Mouse (Mus musculus) midbrain, embryonic 15.5 days (tissue): Measurements from ENCODE around the gene E130308A19Rik. TPM values are rescaled to one million over a fixed set of nuclear protein-coding genes. Genes with fewer than 3 reads are reported as not detected.

Source experiments
- ATAC-seq: fragments of 200-750 bp; cut with Nextera tagmentation; replicated peaks from 2 replicates; pipeline ENCODE4 v1.8.0; 2017; ENCODE audit warnings: moderate TSS enrichment
- H3K27ac ChIP-seq: fragments of 300-500 bp; sonication (generic); 2 replicates; pipeline ENCODE4 v1.5.1; 2015; ENCODE audit warnings: mild to moderate bottlenecking, inconsistent platforms
- H3K27me3 ChIP-seq: fragments of 300-500 bp; sonication (generic); replicated peaks from 2 replicates; pipeline ENCODE4 v1.6.1; 2015; ENCODE audit warnings: inconsistent platforms
- H3K36me3 ChIP-seq: fragments of 300-500 bp; sonication (generic); replicated peaks from 2 replicates; pipeline ENCODE4 v1.6.1; 2015; ENCODE audit warnings: inconsistent platforms
- H3K4me1 ChIP-seq: fragments of 300-500 bp; sonication (generic); 2 replicates; pipeline ENCODE4 v1.6.1; 2015; ENCODE audit warnings: inconsistent platforms
- H3K4me2 ChIP-seq: fragments of 300-500 bp; sonication (generic); 2 replicates; pipeline ENCODE4 v1.6.1; 2015; ENCODE audit warnings: inconsistent platforms, mild to moderate bottlenecking, moderate library complexity
- H3K4me3 ChIP-seq: fragments of 300-500 bp; sonication (generic); 2 replicates; pipeline ENCODE4 v1.5.1; 2015; ENCODE audit warnings: mild to moderate bottlenecking, inconsistent platforms
- H3K9ac ChIP-seq: fragments of 300-500 bp; sonication (generic); 2 replicates; pipeline ENCODE4 v1.6.1; 2015; ENCODE audit warnings: mild to moderate bottlenecking, inconsistent platforms
- H3K9me3 ChIP-seq: fragments of 300-500 bp; sonication (generic); 2 replicates; pipeline ENCODE4 v1.6.1; 2016; ENCODE audit warnings: inconsistent platforms
- WGBS: fragments of 180-500 bp; shearing (Covaris S2); methylation state at CpG from one replicate; pipeline ENCODE4 v1.1.7; 2015; ENCODE audit warnings: mixed read lengths; 5-methylcytosine and 5-hydroxymethylcytosine counted together
- polyA plus RNA-seq: library from polyadenylated mRNA; unstranded; fragments of >200 nt; fragmentation: Nextera tagmentation; extraction: Ambion mirVana; gene quantifications from 2 replicates; pipeline ENCODE4 v1.2.1, GENCODE M21; 2015

The E130308A19Rik gene
- polyA plus RNA-seq, 1 experiment from 2014 or later, result 60.1 TPM

DNA sequence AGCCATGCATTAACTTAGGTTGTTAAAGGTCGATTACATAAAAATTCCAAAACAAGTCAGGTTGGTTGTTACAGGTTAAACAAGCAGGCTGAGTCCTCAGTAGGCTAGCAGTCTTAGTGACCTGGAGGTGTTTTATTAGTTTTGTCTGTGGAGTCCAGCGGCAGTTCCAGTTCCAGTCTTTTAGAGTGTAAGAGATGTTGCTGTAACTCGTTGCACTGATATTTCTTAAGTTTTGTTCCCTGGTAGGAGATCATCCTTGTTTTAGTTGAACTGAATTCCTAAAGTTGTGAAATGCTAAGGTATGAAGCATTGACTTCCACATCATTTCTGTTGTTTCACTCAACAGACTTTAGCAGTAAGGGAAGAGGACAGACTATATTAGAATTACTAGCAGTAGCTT, 70.8 kb downstream of the E130308A19Rik start:
- Histone ChIP-seq H3K36me3 (no peaks in the 10 kb centered on the region), H3K27ac (no peak overlapping the region), H3K4me3 (no peak overlapping the region), H3K9me3 (no peaks in the 10 kb centered on the region), H3K4me2 (no peak overlapping the region), H3K27me3 (no peaks in the 10 kb centered on the region), H3K4me1 (no peaks in the 10 kb centered on the region), H3K9ac (no peak overlapping the region)
- ATAC-seq, result no peak
- WGBS, result 94% methylated on average over 3 of the region's 3 CpGs

DNA sequence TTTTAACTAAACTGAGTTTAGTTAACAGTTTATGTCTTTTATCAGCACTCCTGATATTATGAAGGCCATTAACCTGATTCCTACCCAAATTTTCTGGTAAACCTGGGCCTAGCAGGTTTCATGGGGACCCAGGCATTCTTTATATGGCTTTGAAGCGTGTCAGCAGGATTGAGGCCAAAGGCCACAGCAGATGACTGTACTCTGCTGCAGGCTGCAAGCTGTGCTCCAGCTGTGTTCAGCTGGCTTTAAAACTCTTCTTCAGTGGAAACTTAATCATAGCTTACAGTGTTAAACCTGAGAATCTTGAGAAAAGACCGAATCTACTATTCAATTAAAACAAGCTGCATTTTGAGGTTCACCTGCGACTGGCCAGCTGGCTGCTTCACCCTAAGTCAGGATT, 71.9 kb downstream of the E130308A19Rik start:
- Histone ChIP-seq H3K27me3 (no peaks in the 10 kb centered on the region), H3K27ac (no peak overlapping the region), H3K4me1 (no peaks in the 10 kb centered on the region), H3K9me3 (no peaks in the 10 kb centered on the region), H3K36me3 (no peaks in the 10 kb centered on the region), H3K4me3 (no peak overlapping the region), H3K4me2 (no peak overlapping the region), H3K9ac (no peak overlapping the region)
- 63% methylated on average over 3 of the region's 3 CpGs for WGBS
- no peak for ATAC-seq

DNA sequence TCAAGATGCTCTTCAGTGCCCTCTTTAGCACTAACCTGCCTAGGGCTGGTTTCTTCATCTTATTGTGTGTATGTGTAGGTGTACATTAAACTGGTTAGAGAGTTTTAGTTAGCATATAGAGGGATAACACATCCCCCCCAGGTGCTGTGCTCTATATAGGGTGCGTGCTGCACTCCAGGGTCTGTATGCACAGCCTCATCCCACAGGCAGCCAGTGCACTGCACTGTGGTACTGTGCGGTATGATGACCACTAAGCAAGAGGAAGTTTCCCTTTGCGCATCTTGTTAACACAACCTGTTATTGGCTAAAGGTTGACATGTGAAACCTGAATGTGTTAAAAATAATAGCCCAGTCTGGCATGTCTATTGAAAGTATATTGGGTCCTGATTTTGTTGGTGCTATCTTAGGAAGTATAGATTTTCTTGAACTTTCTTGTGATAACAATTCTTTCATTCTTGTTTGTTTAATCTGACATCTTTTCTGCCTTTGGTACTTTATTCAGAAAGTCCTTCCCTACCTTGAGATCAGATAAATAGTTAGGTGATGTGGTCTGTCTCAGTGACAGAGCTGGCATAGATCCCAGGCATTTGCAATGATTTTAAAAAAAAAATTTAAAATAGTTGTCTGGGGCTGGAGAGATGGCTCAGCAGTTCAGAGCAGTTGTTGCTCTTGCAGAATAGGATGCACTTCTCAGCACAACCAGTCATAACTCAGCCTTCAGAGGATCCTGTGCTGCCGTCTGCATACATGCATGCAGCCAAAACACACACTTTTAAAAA, 73.2 kb downstream of the E130308A19Rik start:
- 0 out of 2 replicates have a peak, but pooled peaks have one; percentile 52 for ATAC-seq
- Histone ChIP-seq H3K4me2 (no peak overlapping the region), H3K9me3 (no peaks in the 10 kb centered on the region), H3K36me3 (no peaks in the 10 kb centered on the region), H3K4me3 (no peak overlapping the region), H3K27me3 (no peaks in the 10 kb centered on the region), H3K9ac (no peak overlapping the region), H3K27ac (no peak overlapping the region), H3K4me1 (no peaks in the 10 kb centered on the region)
- 90% methylated on average over 4 of the region's 4 CpGs for WGBS

DNA sequence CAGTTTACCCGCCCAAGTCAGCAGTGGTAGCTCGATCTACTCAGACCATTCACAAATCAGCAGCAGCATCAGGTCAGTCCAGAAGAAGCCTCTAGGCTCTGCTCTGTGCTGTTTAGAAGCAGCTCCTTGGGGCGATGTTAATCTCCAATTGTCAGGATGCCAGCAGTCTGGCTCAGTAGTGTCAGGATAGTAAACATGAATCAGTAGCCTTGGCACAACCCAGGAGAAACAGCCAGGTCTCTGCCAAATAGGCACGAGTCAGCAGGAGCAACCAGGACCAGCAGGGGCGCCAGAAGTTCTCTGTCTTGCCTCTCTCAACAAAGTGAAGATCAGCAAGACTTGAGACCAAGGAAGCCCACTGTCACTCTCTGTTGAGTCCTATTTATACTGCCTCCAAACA, 83.3 kb downstream of the E130308A19Rik start:
- 87% methylated on average over 5 of the region's 5 CpGs for whole genome bisulfite sequencing
- Histone ChIP-seq H3K4me1 (peaks cover 10% of the 10 kb centered on the region), H3K4me2 (no peak overlapping the region), H3K9ac (no peak overlapping the region), H3K4me3 (no peak overlapping the region), H3K9me3 (no peaks in the 10 kb centered on the region), H3K27me3 (no peaks in the 10 kb centered on the region), H3K36me3 (no peaks in the 10 kb centered on the region), H3K27ac (no peak overlapping the region)
- no peak for ATAC-seq

DNA sequence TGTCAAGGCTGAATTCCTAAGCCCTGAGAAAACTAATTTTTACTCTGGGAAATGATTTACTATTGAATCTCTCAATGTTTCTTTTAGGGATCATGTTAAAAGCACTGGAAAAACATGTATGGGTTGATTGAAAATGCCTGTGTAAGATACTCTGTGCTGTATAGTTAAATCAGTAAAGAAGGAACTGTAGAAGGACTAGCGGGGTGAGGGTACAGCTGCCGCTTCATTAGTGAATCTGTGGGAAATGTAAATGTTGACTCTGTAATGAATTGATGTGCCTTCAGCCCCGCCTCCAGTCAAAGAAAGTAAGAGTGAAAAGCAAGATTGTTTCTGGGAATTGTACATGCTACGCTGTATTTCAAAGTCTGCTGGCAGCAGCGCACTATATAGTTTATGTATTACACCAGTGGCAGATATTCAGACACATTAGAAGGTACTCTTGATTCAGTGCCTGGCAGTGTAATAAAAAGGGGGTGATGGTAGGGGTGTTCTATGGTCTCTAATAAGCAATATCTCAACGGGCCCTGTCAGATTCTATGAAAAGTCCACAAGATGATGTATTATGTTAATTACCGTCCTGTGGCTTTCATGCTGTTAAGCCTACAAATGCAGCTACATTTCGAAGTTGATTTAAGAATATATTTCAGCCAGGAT, 84.9 kb downstream of the E130308A19Rik start:
- H3K4me3 ChIP-seq, result no peak overlapping the region
- H3K27ac ChIP-seq, result no peak overlapping the region
- WGBS, result 46% methylated on average over 8 of the region's 8 CpGs
- no peaks in the 10 kb centered on the region for H3K27me3 ChIP-seq
- peak; percentile 38; the same call in 1 of the 2 replicates for ATAC-seq
- no peaks in the 10 kb centered on the region for H3K36me3 ChIP-seq
- no peaks in the 10 kb centered on the region for H3K9me3 ChIP-seq
- no peak overlapping the region for H3K4me2 ChIP-seq
- H3K9ac ChIP-seq, result no peak overlapping the region
- peaks cover 22% of the 10 kb centered on the region for H3K4me1 ChIP-seq

DNA sequence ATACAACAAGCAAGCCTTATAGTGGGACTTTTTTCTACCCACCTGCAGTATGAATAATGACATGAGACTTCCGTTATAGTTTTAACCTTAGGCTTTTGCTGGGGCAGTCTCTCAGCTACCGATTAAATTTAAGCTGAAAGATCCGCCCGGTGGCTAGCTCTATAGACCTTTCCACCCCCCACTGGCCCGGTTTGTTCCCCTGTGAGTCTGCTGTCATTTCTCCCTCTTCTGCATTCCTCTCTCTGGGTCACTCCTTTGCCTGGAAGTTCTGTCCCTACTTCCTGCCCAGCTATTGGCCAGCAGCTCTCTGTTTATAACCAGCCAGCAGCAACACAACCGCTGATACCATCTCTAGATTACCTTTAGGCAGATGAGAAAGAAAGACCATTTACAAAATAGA, 86.4 kb downstream of the E130308A19Rik start:
- Histone ChIP-seq H3K27ac (no peak overlapping the region), H3K36me3 (no peaks in the 10 kb centered on the region), H3K4me1 (peaks cover 28% of the 10 kb centered on the region), H3K9me3 (no peaks in the 10 kb centered on the region), H3K27me3 (no peaks in the 10 kb centered on the region), H3K4me2 (no peak overlapping the region), H3K9ac (no peak overlapping the region), H3K4me3 (no peak overlapping the region)
- 48% methylated on average over 6 of the region's 6 CpGs for whole genome bisulfite sequencing
- ATAC-seq, result no peak

DNA sequence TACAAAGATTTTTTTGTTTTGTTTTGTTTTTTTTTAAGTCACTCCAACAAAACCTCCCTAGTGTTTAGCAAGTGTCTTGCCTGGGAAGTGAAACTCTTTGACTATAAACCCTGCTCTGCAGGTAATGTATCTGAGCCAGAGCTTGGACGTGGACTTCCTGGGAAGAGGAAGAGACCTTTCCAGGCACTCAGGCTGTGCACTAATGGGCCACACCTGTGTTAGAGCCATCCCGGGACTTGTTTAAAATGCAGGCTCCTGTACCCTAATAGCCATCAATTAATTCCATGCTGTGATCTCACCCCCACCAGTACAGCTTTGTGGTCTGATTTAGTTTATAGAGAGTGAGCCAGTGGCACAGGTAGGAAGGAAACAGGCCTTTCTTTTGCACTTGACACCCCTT, 86.9 kb downstream of the E130308A19Rik start:
- no peaks in the 10 kb centered on the region for H3K36me3 ChIP-seq
- no peak overlapping the region for H3K27ac ChIP-seq
- no peak for ATAC-seq
- H3K9me3 ChIP-seq, result no peaks in the 10 kb centered on the region
- WGBS, result 61% methylated on average over 2 of the region's 2 CpGs
- H3K4me1 ChIP-seq, result peaks cover 28% of the 10 kb centered on the region
- H3K27me3 ChIP-seq, result no peaks in the 10 kb centered on the region
- no peak overlapping the region for H3K4me2 ChIP-seq
- H3K9ac ChIP-seq, result no peak overlapping the region
- no peak overlapping the region for H3K4me3 ChIP-seq

DNA sequence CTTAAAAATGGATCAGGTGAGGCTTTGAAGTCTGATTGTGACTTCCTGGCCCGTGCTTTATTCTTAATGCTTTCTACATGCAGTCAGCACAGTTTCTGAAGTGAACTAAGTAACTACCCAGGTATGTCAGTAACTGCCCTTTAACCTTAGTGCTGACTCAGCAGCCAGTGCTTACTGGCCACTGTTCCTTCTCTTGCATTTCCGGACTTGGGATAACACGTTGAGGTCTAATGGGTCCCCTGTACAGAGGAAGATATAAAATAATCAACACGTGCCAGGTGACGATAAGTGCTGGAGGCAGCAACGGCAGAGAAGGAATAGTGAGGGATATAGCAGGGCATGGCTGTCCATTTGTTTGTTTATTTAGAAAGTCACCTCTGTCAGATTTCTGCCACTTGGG, 88.5 kb downstream of the E130308A19Rik start:
- no peaks in the 10 kb centered on the region for H3K27me3 ChIP-seq
- no peak overlapping the region for H3K4me2 ChIP-seq
- no peak overlapping the region for H3K9ac ChIP-seq
- ATAC-seq, result no peak
- H3K4me3 ChIP-seq, result no peak overlapping the region
- H3K4me1 ChIP-seq, result peaks cover 32% of the 10 kb centered on the region
- H3K36me3 ChIP-seq, result no peaks in the 10 kb centered on the region
- H3K9me3 ChIP-seq, result no peaks in the 10 kb centered on the region
- no peak overlapping the region for H3K27ac ChIP-seq
- 79% methylated on average over 6 of the region's 6 CpGs for WGBS

DNA sequence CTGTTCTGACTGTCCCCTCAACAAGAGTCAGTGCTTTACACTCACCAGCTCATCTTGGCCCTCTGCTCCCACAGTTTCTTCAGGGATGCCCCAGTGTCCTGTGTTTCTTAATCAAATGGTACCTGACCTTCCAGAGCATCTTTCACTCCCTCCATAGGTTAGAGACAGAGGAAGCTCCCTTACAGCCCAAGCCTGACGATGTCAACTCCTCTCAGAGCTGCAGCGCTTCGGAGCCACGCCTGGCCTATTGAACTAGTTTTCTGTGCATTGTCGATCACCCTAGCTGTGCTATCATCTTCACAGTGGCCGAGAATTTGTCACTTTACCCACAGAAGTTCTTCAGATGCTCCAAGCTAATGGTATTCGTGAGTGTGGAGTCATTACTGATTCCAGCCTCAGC, 88.9 kb downstream of the E130308A19Rik start:
- ATAC-seq, result no peak
- no peak overlapping the region for H3K27ac ChIP-seq

DNA sequence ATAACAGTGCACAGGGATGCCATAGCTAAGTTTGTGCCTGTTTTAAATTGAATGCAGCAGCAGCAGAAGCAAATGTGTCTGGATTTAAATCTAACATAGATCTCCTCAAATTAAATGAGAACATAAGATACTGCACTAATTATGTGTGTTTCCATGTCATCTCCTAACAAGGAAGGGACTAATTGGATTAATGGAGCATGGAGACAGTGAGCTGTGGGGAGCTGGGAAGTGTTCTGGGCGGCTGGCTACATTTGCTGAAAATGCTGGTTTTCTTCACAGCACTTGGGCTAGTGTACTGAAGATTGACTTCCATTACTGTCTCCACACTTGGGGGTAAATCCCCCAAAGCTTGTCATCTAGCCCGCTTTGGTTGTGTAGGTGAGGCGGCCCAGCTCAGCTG, 89.5 kb downstream of the E130308A19Rik start:
- no peaks in the 10 kb centered on the region for H3K9me3 ChIP-seq
- no peak overlapping the region for H3K9ac ChIP-seq
- H3K4me1 ChIP-seq, result peaks cover 37% of the 10 kb centered on the region
- no peaks in the 10 kb centered on the region for H3K27me3 ChIP-seq
- no peak overlapping the region for H3K4me2 ChIP-seq
- no peaks in the 10 kb centered on the region for H3K36me3 ChIP-seq
- H3K27ac ChIP-seq, result no peak overlapping the region
- ATAC-seq, result no peak
- H3K4me3 ChIP-seq, result no peak overlapping the region
- 62% methylated on average over 3 of the region's 3 CpGs for WGBS

More for the DNA sequence above, 88.9 kb downstream of the E130308A19Rik start:
- no peaks in the 10 kb centered on the region for H3K9me3 ChIP-seq
- peaks cover 37% of the 10 kb centered on the region for H3K4me1 ChIP-seq
- WGBS, result 54% methylated on average over 7 of the region's 7 CpGs
- no peak overlapping the region for H3K4me2 ChIP-seq
- no peaks in the 10 kb centered on the region for H3K36me3 ChIP-seq
- no peak overlapping the region for H3K4me3 ChIP-seq
- no peaks in the 10 kb centered on the region for H3K27me3 ChIP-seq
- H3K9ac ChIP-seq, result no peak overlapping the region

DNA sequence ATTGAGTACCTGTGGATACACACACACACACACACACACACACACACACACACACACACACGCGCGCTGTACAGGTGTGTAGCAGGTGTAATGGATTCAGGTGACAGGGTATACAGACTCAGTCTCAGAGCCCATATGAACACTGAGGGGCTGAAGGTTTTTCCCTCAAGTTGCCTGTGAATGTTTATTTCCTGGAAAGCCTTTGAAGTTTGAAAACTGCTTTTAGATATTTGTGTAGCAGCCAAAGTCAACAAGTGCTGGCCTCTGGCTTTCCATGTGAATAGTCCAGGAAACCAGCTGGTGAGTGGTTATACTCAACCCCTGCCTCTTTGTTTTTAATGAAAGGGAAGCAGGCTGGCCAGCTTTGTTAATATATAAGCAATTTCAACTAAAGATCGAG, 91.3 kb downstream of the E130308A19Rik start:
- Histone ChIP-seq H3K27ac (no peak overlapping the region), H3K4me2 (no peak overlapping the region), H3K36me3 (no peaks in the 10 kb centered on the region), H3K4me3 (no peak overlapping the region), H3K9ac (no peak overlapping the region), H3K4me1 (peaks cover 34% of the 10 kb centered on the region), H3K27me3 (no peaks in the 10 kb centered on the region), H3K9me3 (no peaks in the 10 kb centered on the region)
- WGBS, result 90% methylated on average over 4 of the region's 4 CpGs
- no peak for ATAC-seq

DNA sequence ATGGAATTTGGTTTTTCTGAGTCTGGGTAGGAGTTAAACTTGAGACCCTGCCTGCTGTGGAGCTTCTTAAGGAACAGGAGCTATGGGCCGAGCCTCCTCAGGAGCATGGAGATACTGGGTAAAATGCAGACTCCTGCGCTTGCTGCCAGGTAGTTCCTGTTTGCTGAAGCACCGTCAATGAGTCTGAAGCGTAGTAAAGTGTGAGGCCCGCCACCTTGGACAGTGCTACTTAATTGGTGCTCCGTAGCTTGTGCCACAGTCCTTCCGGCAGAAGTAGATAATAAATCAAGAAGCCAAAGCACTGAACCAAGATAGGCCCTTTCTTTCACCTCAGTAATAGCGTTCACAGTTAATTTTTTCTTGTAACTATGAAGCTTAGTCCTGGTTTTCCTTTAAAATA, 92.5 kb downstream of the E130308A19Rik start:
- whole genome bisulfite sequencing, result 89% methylated on average over 8 of the region's 8 CpGs
- peaks cover 29% of the 10 kb centered on the region for H3K4me1 ChIP-seq
- H3K36me3 ChIP-seq, result no peaks in the 10 kb centered on the region
- no peaks in the 10 kb centered on the region for H3K9me3 ChIP-seq
- no peak overlapping the region for H3K4me2 ChIP-seq
- no peak overlapping the region for H3K9ac ChIP-seq
- no peak overlapping the region for H3K4me3 ChIP-seq
- no peak overlapping the region for H3K27ac ChIP-seq
- no peak for ATAC-seq
- no peaks in the 10 kb centered on the region for H3K27me3 ChIP-seq
